8 mouse cellular contexts compared by ENCODE assay signal in the genomic region with DNA sequence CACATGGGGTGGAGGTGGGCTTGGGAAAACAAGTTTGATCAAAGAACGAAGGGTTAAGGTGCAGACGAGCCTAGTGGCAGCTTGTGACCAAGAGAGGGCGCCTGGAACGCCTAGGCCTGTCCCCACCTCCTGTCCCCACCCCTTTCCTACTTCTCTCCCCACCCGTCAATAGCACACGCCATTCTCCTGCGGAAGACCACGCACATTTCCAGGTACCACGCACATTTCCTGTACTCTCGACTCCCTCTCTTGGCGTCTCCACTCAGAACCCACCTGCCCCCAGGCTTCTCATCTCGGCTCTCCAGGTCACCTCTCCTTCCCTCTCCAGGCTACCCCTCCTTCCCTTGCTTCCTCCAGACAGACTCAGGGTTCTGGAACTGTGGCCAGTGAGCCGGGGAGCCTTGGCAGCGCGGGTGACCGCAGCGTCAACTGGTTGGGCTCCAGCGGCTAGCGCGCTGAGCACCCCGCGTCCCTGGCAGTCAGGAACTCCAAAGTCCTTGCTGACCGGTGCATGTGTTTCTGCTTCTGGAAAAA. TPM values are rescaled to one million over a fixed set of nuclear protein-coding genes. Genes with fewer than 3 reads are reported as not detected.
A peak's percentile ranks its signal among the peaks of the same experiment; 100 is the strongest.
DNase-seq lines count a peak whose midpoint lies in the region; ATAC-seq and TF ChIP-seq lines count a peak whose summit lies in the region.

No protein-coding gene starts in this region.

- no peaks in the 10 kb centered on the region for H3K9me3 ChIP-seq in midbrain, embryonic 16.5 days (replicated peaks; ENCODE audit: control insufficient read depth, low read length, poor library complexity, severe bottlenecking)

- peak; percentile 90 for TF ChIP-seq CTCF in liver, adult 2 months (IDR thresholded peaks at IDR 0.05; ENCODE audit: low read depth, low read length)

- H3K27ac ChIP-seq in liver, adult 2 months (replicated peaks; ENCODE audit: insufficient read depth, low read depth, low read length): peak overlapping the region; percentile 100
- peak overlapping the region; percentile 70 for H3K27ac ChIP-seq in midbrain, embryonic 16.5 days (ENCODE audit: low read length)

- peaks cover 36% of the 10 kb centered on the region for H3K4me1 ChIP-seq in liver, adult 2 months (ENCODE audit: control insufficient read depth, insufficient read depth, low read length)
- H3K4me1 ChIP-seq in midbrain, embryonic 16.5 days (ENCODE audit: control insufficient read depth, insufficient read depth, low read length): peaks cover 34% of the 10 kb centered on the region

- peak; percentile 37; the same call in 1 of the 2 replicates for ATAC-seq in midbrain, embryonic 16.5 days

- peaks cover 7% of the 10 kb centered on the region; the same call in 1 of the 2 replicates for H3K36me3 ChIP-seq in liver, adult 2 months (ENCODE audit: control insufficient read depth, insufficient read depth, low read length)
- no peaks in the 10 kb centered on the region for H3K36me3 ChIP-seq in midbrain, embryonic 16.5 days (ENCODE audit: control insufficient read depth, insufficient read depth, low read length)
- no peaks in the 10 kb centered on the region for H3K36me3 ChIP-seq in splenic B cell, adult 2 months (ENCODE audit: control insufficient read depth, insufficient read depth, low read length, poor library complexity, severe bottlenecking)

- H3K9ac ChIP-seq in liver, adult 2 months (ENCODE audit: low read depth, low read length): peak overlapping the region; percentile 93
- H3K9ac ChIP-seq in midbrain, embryonic 16.5 days (ENCODE audit: low read depth, low read length): peak overlapping the region; percentile 82

- H3K4me2 ChIP-seq in midbrain, embryonic 16.5 days (ENCODE audit: low read length): peak overlapping the region; percentile 89

- WGBS in liver, adult 2 months: under 1% methylated on average over 23 of the region's 23 CpGs
- WGBS in midbrain, embryonic 16.5 days: 2% methylated on average over 23 of the region's 23 CpGs

- peak; percentile 87 for DNase-seq in 416B (ENCODE audit: low read depth)
- DNase-seq in adrenal gland, adult (ENCODE audit: inconsistent age in 2 of 2, low spot score in 1 of 2): peak; percentile 86 to 95
- peak; percentile 70 for DNase-seq in embryo, embryonic 9.5 days (ENCODE audit: extremely low spot score)
- DNase-seq in heart, adult 8-10 months (ENCODE audit: low spot score): peak; percentile 80
- peak; percentile 86 for DNase-seq in kidney, adult 18-20 months
- DNase-seq in liver, adult 2 months (ENCODE audit: extremely low read depth, low read depth, low spot score): peak; percentile 91
- peak; percentile 78 for DNase-seq in splenic B cell, adult 2 months (ENCODE audit: low read depth, low spot score)

- H3K79me2 ChIP-seq in liver, adult 2 months (ENCODE audit: control insufficient read depth, insufficient read depth, low read length): peaks cover 11% of the 10 kb centered on the region; the same call in 1 of the 2 replicates

- peak; percentile 79 for TF ChIP-seq POLR2A in liver, adult 2 months (IDR thresholded peaks at IDR 0.05; ENCODE audit: extremely low read depth, insufficient read depth, low read length)

- H3K27me3 ChIP-seq in liver, adult 2 months (ENCODE audit: control insufficient read depth, insufficient read depth, low read length): no peaks in the 10 kb centered on the region
- H3K27me3 ChIP-seq in midbrain, embryonic 16.5 days (ENCODE audit: control insufficient read depth, insufficient read depth, low read depth, low read length): no peaks in the 10 kb centered on the region
- H3K27me3 ChIP-seq in splenic B cell, adult 2 months (ENCODE audit: control insufficient read depth, insufficient read depth, low read length, poor library complexity, severe bottlenecking): no peaks in the 10 kb centered on the region

- H3K4me3 ChIP-seq in liver, adult 2 months (ENCODE audit: insufficient read depth, low read depth, low read length): peak overlapping the region; percentile 79
- peak overlapping the region; percentile 64 for H3K4me3 ChIP-seq in midbrain, embryonic 16.5 days (ENCODE audit: low read depth, low read length)

RNA-seq across cellular contexts. Expression of a gene that starts 1.1 kb away (rescaled TPM):
- total RNA-seq in heart, adult 8-10 months (2022): 10 to 100 TPM; 17.5 to 20.6 (median 19.5) TPM
- 8.2 and 10.4 TPM in 2 replicates for total RNA-seq in liver, adult 2 months (2014; rRNA removed)
- 22.7 and 24.4 TPM in 2 replicates for polyA plus RNA-seq in liver, adult 2 months (2012; rRNA removed)
- polyA plus RNA-seq in midbrain, embryonic 16.5 days (2015; fragmentation: Nextera tagmentation; extraction: Ambion mirVana): 71.9 and 82.0 TPM in 2 replicates

RNA-seq across cellular contexts. Expression of a gene that starts 1.3 kb away (rescaled TPM):
- total RNA-seq in heart, adult 8-10 months (2022): 10 to 100 TPM in 2 of 4 experiments, 1 to 10 TPM in 2; 6.0 to 11.8 (median 9.6) TPM
- 129 and 183 TPM in 2 replicates for total RNA-seq in liver, adult 2 months (2014; rRNA removed)
- 402 and 415 TPM in 2 replicates for polyA plus RNA-seq in liver, adult 2 months (2012; rRNA removed)
- 8.8 and 10.6 TPM in 2 replicates for polyA plus RNA-seq in midbrain, embryonic 16.5 days (2015; fragmentation: Nextera tagmentation; extraction: Ambion mirVana)

RNA-seq across cellular contexts. Expression of a gene that starts 4.5 kb away (rescaled TPM):
- 10 to 100 TPM; 72.2 to 76.0 (median 74.5) TPM for total RNA-seq in heart, adult 8-10 months (2022)
- 15.9 and 22.2 TPM in 2 replicates for total RNA-seq in liver, adult 2 months (2014; rRNA removed)
- polyA plus RNA-seq in liver, adult 2 months (2012; rRNA removed): 43.3 and 52.5 TPM in 2 replicates
- polyA plus RNA-seq in midbrain, embryonic 16.5 days (2015; fragmentation: Nextera tagmentation; extraction: Ambion mirVana): 242 and 262 TPM in 2 replicates

RNA-seq across cellular contexts. Expression of a gene that starts 10.4 kb away (rescaled TPM):
- total RNA-seq in heart, adult 8-10 months (2022): 10 to 100 TPM; 23.1 to 28.9 (median 25.7) TPM
- 65.2 and 76.5 TPM in 2 replicates for total RNA-seq in liver, adult 2 months (2014; rRNA removed)
- polyA plus RNA-seq in liver, adult 2 months (2012; rRNA removed): 50.7 and 64.3 TPM in 2 replicates
- polyA plus RNA-seq in midbrain, embryonic 16.5 days (2015; fragmentation: Nextera tagmentation; extraction: Ambion mirVana): 19.8 and 21.6 TPM in 2 replicates

RNA-seq across cellular contexts. Expression of a gene that starts 17.2 kb away (rescaled TPM):
- total RNA-seq in heart, adult 8-10 months (2022): under 1 TPM in 1 of 4 experiments, not detected in 3; 0.19 TPM
- not detected in 2 replicates for total RNA-seq in liver, adult 2 months (2014; rRNA removed)
- not detected in 2 replicates for polyA plus RNA-seq in liver, adult 2 months (2012; rRNA removed)
- polyA plus RNA-seq in midbrain, embryonic 16.5 days (2015; fragmentation: Nextera tagmentation; extraction: Ambion mirVana): 0.78 and 0.98 TPM in 2 replicates

Comparison
In these comparisons a context has a peak if more than half of its experiments do, and no peak if none do; other contexts are left out.
1. Peak in every context shown above with its lines: DNase-seq, ATAC-seq, H3K4me3 ChIP-seq and H3K27ac ChIP-seq.
2. RNA of a gene that starts 1.3 kb away (total RNA-seq): 129 to 183 TPM in liver, adult 2 months; 6.0 to 11.8 TPM in heart, adult 8-10 months; every median in the first group is over 10 times any median in the second.